Mouse (Mus musculus): ENCODE measurements around the gene Lcn9. TPM values are rescaled to one million over a fixed set of nuclear protein-coding genes. Genes with fewer than 3 reads are reported as not detected.

The Lcn9 gene
- total and polyA plus RNA-seq, 2 experiments from 2014 or later = not detected

GRCm38 (mm10) chr2:25836291-25836690, 13.3 kb downstream of the Lcn9 start:
- no peaks in the 10 kb centered on the region for H3K9me3 ChIP-seq (ENCODE audit: low read length)
- no peak overlapping the region for H3K4me2 ChIP-seq (ENCODE audit: low read depth, low read length, poor library complexity, severe bottlenecking)
- H3K36me3 ChIP-seq (ENCODE audit: insufficient read depth, low read length) = no peaks in the 10 kb centered on the region
- no peaks in the 10 kb centered on the region for H3K4me1 ChIP-seq (ENCODE audit: insufficient read depth, low read length)
- WGBS = 44% methylated on average over 5 of the region's 5 CpGs
- no peak overlapping the region for H3K4me3 ChIP-seq (ENCODE audit: low read depth, low read length)
- DNase-seq (ENCODE audit: low spot score) (peak; percentile 86), ATAC-seq (ENCODE audit: low FRiP score) (peak; percentile 65; the same call in 1 of the 2 replicates)
- H3K9ac ChIP-seq (replicated peaks; ENCODE audit: low read length, poor library complexity, severe bottlenecking) = no peak overlapping the region
- peak; percentile 94 for TF ChIP-seq CTCF (IDR thresholded peaks at IDR 0.05)
- H3K27me3 ChIP-seq (ENCODE audit: insufficient read depth, low read length) = no peaks in the 10 kb centered on the region
- H3K27ac ChIP-seq (ENCODE audit: low read depth, low read length) = no peak overlapping the region

GRCm38 (mm10) chr2:25842161-25842560, 19.2 kb downstream of the Lcn9 start:
- no peaks in the 10 kb centered on the region for H3K27me3 ChIP-seq (ENCODE audit: insufficient read depth, low read length)
- no peaks in the 10 kb centered on the region for H3K4me1 ChIP-seq (ENCODE audit: insufficient read depth, low read length)
- ATAC-seq (ENCODE audit: low FRiP score) = no peak
- H3K4me3 ChIP-seq (ENCODE audit: low read depth, low read length) = no peak overlapping the region
- WGBS = 78% methylated on average over 4 of the region's 4 CpGs
- no peak overlapping the region for H3K4me2 ChIP-seq (ENCODE audit: low read depth, low read length, poor library complexity, severe bottlenecking)
- no peak for TF ChIP-seq CTCF (IDR thresholded peaks at IDR 0.05)
- H3K27ac ChIP-seq (ENCODE audit: low read depth, low read length) = no peak overlapping the region
- no peaks in the 10 kb centered on the region for H3K36me3 ChIP-seq (ENCODE audit: insufficient read depth, low read length)
- no peak for DNase-seq (ENCODE audit: low spot score)
- H3K9me3 ChIP-seq (ENCODE audit: low read length) = no peaks in the 10 kb centered on the region
- H3K9ac ChIP-seq (replicated peaks; ENCODE audit: low read length, poor library complexity, severe bottlenecking) = no peak overlapping the region

- Histone ChIP-seq H3K36me3 (ENCODE audit: insufficient read depth, low read length) (no peaks in the 10 kb centered on the region), H3K27ac (ENCODE audit: low read depth, low read length) (no peak overlapping the region), H3K4me2 (ENCODE audit: low read depth, low read length, poor library complexity, severe bottlenecking) (no peak overlapping the region), H3K4me1 (ENCODE audit: insufficient read depth, low read length) (no peaks in the 10 kb centered on the region), H3K9me3 (ENCODE audit: low read length) (no peaks in the 10 kb centered on the region), H3K4me3 (ENCODE audit: low read depth, low read length) (no peak overlapping the region), H3K9ac (replicated peaks; ENCODE audit: low read length, poor library complexity, severe bottlenecking) (no peak overlapping the region), H3K27me3 (ENCODE audit: insufficient read depth, low read length) (no peaks in the 10 kb centered on the region)
- TF ChIP-seq CTCF (IDR thresholded peaks at IDR 0.05) = no peak
- ATAC-seq (ENCODE audit: low FRiP score) (no peak), DNase-seq (ENCODE audit: low spot score) (no peak)
- WGBS = 67% methylated on average over 1 of the region's 1 CpGs
Observed at GRCm38 (mm10) chr2:25842758-25843157, 19.8 kb downstream of the Lcn9 start.

GRCm38 (mm10) chr2:25844097-25844496, 21.1 kb downstream of the Lcn9 start:
- no peak for TF ChIP-seq CTCF (IDR thresholded peaks at IDR 0.05)
- Histone ChIP-seq H3K4me1 (ENCODE audit: insufficient read depth, low read length) (no peaks in the 10 kb centered on the region), H3K36me3 (ENCODE audit: insufficient read depth, low read length) (no peaks in the 10 kb centered on the region), H3K9ac (replicated peaks; ENCODE audit: low read length, poor library complexity, severe bottlenecking) (no peak overlapping the region), H3K27ac (ENCODE audit: low read depth, low read length) (no peak overlapping the region), H3K9me3 (ENCODE audit: low read length) (no peaks in the 10 kb centered on the region), H3K27me3 (ENCODE audit: insufficient read depth, low read length) (no peaks in the 10 kb centered on the region), H3K4me3 (ENCODE audit: low read depth, low read length) (no peak overlapping the region), H3K4me2 (ENCODE audit: low read depth, low read length, poor library complexity, severe bottlenecking) (no peak overlapping the region)
- DNase-seq (ENCODE audit: low spot score) (no peak), ATAC-seq (ENCODE audit: low FRiP score) (no peak)
- WGBS = 82% methylated on average over 3 of the region's 3 CpGs

GRCm38 (mm10) chr2:25846516-25846915, 23.6 kb downstream of the Lcn9 start:
- H3K27me3 ChIP-seq (ENCODE audit: insufficient read depth, low read length) = no peaks in the 10 kb centered on the region
- 77% methylated on average over 8 of the region's 8 CpGs for WGBS
- ATAC-seq (ENCODE audit: low FRiP score) = no peak
- H3K9ac ChIP-seq (replicated peaks; ENCODE audit: low read length, poor library complexity, severe bottlenecking) = no peak overlapping the region
- DNase-seq (ENCODE audit: low spot score) = no peak
- no peaks in the 10 kb centered on the region for H3K9me3 ChIP-seq (ENCODE audit: low read length)
- H3K36me3 ChIP-seq (ENCODE audit: insufficient read depth, low read length) = no peaks in the 10 kb centered on the region
- H3K4me3 ChIP-seq (ENCODE audit: low read depth, low read length) = no peak overlapping the region
- H3K27ac ChIP-seq (ENCODE audit: low read depth, low read length) = no peak overlapping the region
- no peak for TF ChIP-seq CTCF (IDR thresholded peaks at IDR 0.05)
- no peak overlapping the region for H3K4me2 ChIP-seq (ENCODE audit: low read depth, low read length, poor library complexity, severe bottlenecking)
- H3K4me1 ChIP-seq (ENCODE audit: insufficient read depth, low read length) = no peaks in the 10 kb centered on the region

- Histone ChIP-seq H3K4me1 (ENCODE audit: insufficient read depth, low read length) (no peaks in the 10 kb centered on the region), H3K4me3 (ENCODE audit: low read depth, low read length) (no peak within 1 kb of the TSS), H3K27me3 (ENCODE audit: insufficient read depth, low read length) (no peaks in the 10 kb centered on the region), H3K4me2 (ENCODE audit: low read depth, low read length, poor library complexity, severe bottlenecking) (no peak within 1 kb of the TSS), H3K9ac (replicated peaks; ENCODE audit: low read length, poor library complexity, severe bottlenecking) (no peak within 1 kb of the TSS), H3K9me3 (ENCODE audit: low read length) (no peaks in the 10 kb centered on the region), H3K27ac (ENCODE audit: low read depth, low read length) (no peak within 1 kb of the TSS), H3K36me3 (ENCODE audit: insufficient read depth, low read length) (no peaks in the 10 kb centered on the region)
- DNase-seq (ENCODE audit: low spot score) (no peak), ATAC-seq (ENCODE audit: low FRiP score) (no peak)
- WGBS = 90% methylated on average over 15 of the region's 16 CpGs
- TF ChIP-seq CTCF (IDR thresholded peaks at IDR 0.05) = no peak
Observed at GRCm38 (mm10) chr2:25847226-25847625, 24.3 kb downstream of the Lcn9 start, which contains the start of gene Sohlh1. Sohlh1 (minus strand) TSS chr2:25847248.
